Mouse (Mus musculus) left cerebral cortex, adult 11 months (tissue): ENCODE measurements around the gene Uhmk1.
A peak's percentile ranks its signal among the peaks of the same experiment; 100 is the strongest.

Experiments
- DNase-seq: peaks from one replicate; pipeline ENCODE4 v3.0.0; 2022; ENCODE audit warnings: low spot score

The Uhmk1 gene

DNA sequence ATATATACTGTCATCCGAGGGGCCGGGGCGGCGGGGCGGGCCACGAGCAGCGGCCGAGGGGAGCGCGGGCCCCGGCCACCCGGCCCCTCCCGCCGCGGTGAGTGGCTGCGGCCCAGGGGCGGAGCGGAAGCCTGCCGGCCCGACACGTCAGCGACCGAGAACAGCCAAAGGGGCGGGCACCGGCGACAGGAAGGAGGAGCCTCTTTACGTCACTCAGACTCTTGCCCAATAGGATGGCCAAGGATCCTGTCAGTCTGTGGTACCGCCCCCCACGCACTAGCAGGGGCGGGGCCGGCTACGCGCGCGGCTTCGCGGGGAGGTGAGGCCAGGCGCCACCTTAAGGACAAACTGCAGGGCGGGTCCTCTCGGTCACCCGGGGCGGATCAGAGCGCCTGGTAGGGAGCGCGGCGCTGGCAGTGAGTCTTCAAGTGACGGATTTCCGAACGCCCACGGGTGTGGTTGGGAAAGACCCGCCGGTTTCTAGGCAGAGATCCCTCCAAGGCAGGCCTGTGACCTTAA, 40.3 kb downstream of the Uhmk1 start, which contains the start of gene Uap1:
Gene Uap1 (minus strand): TSS at position 144 of the 519 bp plus-strand sequence.
- DNase-seq = peak; percentile 98

DNA sequence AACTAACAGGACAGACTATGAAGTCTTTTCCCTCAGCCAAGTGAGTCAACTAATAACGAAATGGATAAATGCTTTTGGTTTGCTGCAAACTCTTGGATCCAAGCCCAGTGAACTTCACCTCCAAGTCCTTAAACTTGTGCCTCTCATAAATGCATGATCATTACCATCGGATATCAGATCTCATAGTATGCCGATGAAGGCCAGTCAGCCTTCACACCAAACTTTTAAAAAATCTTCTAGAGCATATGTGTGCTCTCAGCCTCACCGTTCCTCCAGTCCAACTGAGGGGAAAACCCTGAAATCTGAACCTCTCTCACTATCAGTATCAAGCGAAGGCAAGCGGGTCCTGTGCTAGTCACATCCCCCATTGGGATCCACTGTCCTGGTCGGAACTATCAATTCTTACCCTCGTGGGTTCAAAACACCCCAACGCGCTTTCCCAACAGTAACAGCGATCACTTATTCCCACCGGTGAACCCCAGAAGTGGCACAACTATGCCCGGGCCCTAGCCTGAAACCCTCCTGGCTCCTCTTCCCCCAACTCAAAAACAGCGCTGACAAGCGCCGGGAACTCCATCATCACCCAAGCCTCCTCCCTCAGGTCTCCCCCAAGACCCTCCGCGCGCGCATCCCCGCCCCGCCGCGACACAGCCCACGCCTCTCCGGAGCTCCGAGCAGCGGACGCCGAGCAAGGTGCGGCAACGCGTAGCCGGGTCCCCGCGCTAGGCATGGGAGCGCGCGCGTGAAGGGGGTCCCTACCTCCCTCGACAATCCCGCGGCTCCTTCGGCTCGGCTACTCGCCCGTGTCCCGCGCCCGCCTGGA, 41.0 kb downstream of the Uhmk1 start:
- DNase-seq = peak; percentile 21

DNA sequence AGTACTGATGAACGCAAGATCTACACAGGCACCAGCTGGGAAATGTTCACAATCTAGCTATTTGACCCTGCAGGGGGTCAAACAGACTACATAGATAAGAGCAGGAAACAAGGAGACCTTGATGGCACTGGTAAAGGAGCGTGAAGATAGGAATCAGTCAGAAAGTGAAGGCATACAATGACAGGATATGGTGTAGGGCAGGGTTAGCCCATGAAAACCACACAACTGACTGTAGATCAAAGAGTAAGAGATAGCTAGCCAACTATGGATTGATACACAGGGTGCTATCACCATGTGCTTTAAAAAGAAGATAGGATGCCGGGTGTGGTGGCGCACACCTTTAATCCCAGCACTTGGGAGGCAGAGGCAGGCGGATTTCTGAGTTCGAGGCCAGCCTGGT, 47.4 kb downstream of the Uhmk1 start:
- no peak for DNase-seq

DNA sequence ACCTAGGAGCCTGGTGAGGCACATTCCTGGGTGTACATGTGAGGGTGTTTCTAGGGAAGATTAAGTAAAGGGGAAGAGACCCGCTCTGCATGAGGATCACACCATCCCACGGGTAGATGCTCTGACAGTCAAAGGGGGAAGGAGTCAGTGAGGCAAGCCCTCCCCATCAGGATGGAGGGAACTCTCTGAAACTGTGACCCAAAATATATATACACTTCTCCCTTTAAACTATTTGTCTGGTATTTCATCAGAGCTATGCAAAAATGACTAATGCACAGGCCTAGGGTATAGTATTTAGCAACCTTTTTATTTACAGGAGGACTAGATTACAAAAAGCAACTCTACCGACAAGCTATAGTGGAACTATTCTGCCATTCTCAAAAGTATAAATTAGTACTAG, 50.3 kb downstream of the Uhmk1 start:
- no peak for DNase-seq

DNA sequence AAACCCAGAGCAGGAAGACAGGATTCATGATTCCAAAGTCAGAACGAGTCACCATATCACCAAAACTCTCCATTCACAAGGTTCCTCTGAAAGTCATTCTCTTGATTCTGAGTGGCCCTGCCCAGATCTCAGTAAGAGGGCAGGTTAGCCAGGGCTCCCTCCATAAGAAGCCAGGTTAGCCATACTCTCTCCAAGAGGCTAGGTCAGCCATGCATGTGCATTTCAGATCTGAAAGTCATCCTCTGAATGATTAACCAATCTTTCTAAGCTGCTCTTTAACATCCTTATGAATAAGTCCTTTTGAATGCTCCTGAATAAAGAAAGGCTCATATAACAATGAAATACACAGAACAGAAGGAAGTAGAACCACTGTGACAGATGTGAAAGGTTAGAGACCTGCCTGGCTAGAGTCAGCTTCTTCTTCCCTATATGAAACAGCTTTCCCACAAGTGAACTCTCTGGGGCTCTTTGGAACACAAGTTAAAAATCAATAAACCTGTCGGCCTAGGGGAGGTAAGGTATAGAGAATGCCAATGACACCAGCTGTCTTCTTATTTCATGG, 51.1 kb downstream of the Uhmk1 start:
- no peak for DNase-seq

DNA sequence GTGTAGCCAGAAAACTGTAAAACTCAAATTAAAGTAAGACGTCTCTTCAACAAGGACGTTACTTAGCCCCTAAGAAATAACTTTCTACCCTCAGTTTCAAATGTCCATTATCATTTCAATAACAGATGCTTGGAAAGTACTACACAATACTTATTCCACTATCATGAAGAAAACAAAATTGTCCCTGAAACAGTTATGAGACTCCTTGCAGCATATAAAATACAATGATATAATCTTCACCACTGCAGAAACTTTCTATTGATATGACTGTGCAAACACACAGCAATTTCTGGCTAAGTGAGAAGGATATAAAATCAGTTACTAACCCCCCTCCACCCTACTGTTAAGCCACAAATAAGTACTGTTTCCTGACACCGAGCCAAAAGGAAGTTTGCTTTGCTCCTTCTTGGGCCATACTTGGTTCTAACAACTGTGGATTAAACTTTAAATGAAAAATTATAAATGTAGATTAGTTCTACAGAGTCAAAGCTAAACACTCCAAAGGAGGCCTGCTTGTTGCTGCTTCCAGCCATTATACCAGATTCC, 51.7 kb downstream of the Uhmk1 start:
- DNase-seq = no peak

DNA sequence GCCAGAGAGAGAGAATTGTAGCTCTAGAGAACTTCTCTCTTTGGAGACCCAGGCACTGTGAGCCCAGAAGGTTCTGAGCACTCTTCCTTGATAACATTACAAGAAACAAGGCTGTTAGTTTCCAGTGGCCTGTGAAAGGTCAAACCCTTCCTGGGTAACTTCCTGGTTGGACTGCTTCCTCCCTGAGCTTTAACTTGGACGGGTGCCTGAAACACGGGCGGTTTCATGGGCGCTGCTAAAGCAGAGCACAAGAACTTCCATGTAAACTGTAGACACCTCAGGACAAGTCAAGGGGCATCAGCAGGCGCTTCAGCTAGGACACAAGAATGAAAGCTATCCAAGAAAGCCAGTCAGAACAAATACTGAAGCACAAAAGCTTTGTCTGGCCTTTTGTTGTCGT, 53.3 kb downstream of the Uhmk1 start:
- no peak for DNase-seq

DNA sequence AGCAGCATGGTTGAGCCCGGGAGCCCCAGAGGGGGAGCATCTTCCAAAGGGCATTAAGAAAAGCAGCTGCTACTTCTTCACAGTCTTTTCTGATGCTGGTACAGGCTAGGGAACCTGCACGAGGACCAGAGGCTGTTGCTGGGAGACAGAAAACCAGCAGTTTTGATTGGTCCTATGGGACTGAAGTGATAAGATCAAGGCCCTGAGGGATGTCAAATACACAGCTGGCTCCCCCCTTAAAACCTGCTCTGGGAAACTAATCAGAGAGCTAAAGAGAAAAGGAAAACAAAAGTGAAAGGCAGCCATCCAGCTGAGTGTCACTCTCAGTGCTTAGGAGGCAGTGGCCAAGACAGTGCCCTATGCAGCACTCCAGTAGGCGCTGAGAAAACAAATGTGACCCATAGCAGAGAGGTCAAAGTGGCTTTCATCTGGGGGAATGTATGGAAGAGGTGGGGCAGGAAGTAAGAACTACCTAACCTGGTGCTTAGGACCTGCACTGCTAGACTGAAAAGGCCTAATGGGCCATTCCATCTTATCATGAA, 54.7 kb downstream of the Uhmk1 start:
- DNase-seq = no peak

DNA sequence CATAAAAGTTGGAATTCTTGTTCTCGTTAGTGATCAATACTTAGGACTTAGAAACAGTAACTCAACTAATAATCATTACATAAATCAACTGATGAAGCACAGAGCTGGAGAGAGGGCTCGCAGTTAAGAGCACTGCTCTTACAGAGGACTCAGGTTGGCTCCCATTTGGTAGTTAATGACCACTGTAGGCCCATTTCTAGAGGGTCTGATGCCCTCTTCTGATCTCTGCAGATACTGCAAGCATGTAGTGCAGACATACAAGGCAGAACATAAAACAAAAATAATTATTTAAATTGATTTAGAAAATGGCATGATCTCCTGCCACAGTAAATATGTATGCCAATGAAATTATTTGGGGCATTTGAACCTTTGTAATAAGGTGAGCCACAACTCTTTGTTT, 55.5 kb downstream of the Uhmk1 start:
- no peak for DNase-seq

DNA sequence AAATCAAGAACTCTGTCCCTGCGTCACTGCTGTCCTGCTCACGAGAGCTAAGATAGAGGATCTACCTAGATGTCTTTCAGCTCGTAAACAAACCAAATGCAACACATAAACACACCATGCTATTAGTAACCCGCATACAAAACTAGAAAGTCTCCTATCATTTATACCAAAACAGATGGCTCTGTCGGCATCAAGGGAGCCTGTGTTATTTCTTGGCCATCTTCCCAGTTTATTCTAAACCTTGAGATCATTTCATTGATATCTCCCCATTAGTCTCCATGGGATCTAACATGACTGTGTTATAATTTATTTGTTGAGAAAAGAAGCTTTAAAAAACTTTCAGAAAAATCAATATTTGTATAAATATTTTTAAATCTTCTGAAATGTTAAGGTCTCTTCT, 59.4 kb downstream of the Uhmk1 start:
- DNase-seq = no peak

DNA sequence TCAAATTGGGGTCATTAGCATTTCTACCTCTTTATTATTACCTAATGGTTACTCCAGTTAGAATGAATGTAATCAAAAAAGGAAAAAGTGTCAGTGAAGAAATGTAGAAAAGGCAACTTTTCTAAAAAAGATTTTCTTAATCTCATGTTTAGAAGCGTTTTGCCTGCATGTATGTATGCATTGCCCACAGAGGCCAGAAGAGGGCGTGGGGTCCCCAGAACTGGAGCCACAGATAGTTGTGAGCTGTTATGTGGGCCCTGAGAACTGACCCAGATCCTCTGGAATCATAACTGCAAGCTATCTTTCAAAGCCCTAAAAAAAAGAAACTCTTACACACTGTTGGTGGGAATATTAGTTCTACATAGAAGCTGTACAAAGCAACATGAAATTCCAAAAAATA, 59.9 kb downstream of the Uhmk1 start:
- DNase-seq = no peak

DNA sequence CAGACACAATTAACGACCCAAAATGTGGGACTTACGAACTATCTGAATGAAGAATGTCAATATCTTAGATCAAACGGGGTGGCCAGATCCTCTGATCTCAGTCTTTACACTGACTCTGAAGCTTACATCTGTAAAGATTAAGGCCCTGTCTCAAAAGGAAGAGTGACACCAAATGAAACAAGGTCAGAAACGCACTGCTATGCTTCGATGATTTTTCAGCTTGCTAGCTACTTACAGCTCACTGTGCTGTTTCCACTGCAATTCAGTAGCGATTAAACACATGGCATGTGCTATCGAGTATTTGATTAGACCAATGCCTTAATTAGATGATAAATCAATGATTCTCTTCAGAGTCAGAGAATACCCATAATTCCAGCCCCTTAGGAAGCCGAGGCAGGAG, 61.2 kb downstream of the Uhmk1 start:
- no peak for DNase-seq

DNA sequence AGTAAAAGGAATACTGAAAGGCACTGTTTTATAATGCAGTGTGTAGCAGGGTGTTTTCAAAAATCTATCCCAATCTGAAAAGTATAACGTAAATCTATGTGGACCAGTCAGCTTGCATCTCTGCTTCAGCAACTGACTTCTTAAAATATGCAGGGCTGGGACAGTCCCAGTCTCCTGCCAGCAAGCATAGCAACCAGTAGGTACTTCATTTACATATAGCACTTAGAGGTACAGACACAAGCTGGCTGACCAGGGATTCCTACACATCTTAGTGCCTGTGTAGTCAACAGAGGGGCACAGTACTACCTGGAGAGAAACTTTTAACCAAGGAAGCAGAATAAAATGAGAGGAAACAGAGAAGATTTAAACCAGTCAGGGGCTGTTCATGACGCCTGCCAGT, 62.6 kb downstream of the Uhmk1 start:
- DNase-seq = no peak

DNA sequence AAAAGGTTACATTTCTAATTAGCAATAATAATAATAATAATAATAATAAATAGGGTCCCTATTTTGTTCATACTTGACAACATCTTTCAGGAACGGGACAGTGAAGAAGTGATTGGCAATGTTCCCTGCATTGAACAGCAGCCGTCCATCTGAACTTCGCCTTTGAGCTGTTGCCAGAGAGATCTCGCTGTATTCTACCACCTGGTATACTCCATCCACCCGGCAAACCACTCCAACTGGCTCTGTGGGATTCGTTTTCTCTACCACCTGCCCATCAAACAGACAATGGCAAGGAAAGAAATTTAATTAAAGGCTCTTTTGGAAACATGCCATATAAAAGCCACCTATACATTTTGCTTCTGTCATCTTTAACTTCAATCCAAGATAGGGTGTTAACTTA, 64.3 kb downstream of the Uhmk1 start:
- DNase-seq = no peak

DNA sequence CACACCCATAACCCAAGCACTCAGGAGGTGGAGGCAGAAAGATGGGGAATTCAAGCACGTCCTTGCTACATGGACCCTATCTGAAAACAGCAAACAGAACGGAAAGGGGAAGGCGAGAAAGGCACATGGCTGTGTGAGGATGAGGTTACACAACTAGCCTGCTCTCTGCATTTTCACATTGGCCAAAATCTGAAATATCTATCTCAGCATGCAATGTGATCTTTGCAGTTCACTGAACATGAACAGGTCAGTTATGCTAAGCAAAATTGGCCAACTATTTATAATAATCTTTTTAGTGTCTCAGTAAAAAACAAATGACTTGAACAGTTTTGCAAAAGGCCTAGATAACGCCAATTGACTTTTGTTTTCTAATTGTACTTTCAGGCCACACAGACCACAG, 65.4 kb downstream of the Uhmk1 start:
- DNase-seq = no peak

DNA sequence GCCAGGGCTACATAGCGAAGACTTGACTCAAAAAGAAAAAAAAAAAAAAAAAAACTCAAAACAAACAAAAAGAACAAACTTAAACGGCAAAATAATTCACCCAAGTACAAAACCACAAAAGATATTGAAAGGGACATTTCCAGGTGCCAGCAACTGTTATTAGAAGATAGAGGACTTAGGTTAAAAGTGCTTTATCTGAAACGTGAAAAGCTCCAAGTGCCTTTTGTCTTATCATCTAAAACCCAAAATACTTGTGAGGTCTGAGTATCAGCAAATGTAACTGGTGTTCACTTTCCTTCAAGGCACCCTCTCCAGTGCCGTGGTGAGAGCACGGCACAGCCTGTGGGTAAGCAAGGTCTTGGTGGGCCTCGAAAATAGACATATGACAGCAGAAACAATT, 66.7 kb downstream of the Uhmk1 start:
- DNase-seq = no peak

DNA sequence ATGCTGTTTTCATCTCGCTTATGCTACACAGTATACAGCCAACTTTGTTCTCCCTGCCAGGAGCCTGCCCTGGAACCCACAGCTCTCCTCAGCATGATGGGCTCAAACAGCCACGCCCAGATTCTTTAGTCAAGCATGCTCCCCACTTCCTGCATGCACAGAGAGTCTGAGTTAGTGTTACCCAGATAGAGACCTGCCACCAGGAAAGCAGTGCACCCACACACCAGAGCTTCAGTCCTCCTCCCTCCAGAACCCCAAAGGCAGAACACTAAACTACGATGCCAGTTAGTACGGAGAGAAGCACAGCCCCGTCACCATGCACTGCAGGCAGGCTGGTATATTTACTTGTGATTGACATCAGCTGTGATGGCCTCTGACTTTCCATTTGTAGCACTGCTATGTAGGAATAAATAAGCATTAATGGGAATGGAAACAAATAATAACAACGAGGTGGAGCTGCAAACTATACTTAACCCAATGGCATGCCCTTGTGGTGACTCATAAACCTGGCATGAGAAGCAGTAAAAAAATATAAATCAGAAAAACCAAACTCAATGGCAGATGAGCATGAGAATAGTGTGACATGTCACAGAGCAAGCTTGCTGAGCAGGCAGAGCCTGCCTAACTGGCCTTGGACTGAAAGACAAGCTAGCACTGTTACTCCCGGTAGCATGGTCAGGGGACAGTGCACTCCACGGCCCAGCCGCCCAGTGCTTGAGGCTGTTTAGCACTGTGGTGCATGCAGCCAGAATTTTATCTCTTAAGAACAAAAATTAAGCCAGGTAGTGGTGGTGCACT, 67.3 kb downstream of the Uhmk1 start:
- DNase-seq = no peak

DNA sequence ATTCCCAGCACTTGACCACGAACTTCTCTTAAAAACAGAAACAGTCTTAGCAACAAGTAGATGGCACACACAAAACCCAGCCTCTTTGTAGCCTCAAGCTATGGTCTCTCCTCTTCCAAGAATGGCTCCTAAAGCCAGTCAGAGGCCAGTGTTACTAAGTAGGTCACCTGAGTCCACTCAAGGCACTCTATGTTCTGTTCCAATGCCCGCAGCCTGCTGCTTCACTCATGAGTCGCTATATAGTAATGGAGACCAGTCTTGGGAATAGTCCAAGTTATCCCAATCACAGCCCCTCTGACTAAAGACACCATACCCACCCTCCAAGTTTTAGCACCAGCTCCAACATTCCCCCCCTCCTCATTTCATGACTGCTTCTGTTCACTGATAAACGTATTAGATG, 69.6 kb downstream of the Uhmk1 start:
- no peak for DNase-seq
